Mouse (Mus musculus) kidney, adult 8-10 months (tissue): ENCODE results near the gene Socs5.
"Not testable (repeated sequence)": the region's sequence is repeated elsewhere in the genome, so short reads cannot be mapped to it uniquely, and the experiment has no call there.

Source experiments
- DNase-seq, 2 experiments: peaks; one replicate each; pipeline ENCODE4 v3.0.0; 2022

The Socs5 gene

GRCm38 (mm10) chr17:87107623-87108221 is at the start of gene Socs5:
Socs5 (plus strand) TSS chr17:87107679.
- DNase-seq: peak in 1 of 2 experiments; percentile 32

DNA sequence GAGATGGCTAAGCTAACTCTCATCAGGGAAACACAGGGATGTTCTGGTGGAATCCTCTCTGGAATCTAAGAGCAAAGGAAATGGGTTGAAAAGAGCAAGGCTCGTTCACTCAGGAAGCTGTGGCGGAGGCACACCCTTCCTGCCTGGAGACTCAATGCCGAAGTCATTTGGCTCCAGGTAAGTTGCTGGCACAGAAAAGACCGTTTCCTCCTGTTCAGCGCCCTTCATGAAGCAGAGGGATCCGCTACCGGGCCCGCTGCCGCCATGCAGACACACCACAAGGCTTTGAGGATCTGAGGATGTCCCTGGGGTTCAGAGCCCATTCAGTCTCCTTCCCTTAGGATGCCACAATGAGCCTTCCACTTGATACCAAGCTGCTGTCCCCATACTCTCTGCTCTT is 44.8 kb upstream of the Socs5 start:
- peak; percentile 30 to 50 for DNase-seq

DNA sequence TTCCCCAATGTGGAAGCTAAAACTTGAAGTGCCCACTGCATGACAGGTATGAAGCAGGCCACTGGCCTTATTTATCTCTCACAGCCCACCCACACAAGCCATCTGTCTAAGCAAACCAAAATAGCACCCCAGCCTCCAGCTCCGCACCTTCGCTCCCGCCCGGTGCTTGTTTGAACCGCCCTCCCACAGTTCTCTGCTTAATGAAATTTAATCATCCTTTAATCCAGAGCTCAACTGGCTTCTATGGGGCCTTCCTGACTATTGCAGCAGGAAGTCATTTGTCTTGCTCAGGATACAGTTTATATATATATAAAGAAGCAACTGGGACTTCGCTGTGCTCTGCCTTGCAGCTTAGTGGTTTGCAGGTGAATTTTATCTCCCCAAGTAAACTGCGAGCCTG is 44.0 kb upstream of the Socs5 start:
- DNase-seq: no peak

DNA sequence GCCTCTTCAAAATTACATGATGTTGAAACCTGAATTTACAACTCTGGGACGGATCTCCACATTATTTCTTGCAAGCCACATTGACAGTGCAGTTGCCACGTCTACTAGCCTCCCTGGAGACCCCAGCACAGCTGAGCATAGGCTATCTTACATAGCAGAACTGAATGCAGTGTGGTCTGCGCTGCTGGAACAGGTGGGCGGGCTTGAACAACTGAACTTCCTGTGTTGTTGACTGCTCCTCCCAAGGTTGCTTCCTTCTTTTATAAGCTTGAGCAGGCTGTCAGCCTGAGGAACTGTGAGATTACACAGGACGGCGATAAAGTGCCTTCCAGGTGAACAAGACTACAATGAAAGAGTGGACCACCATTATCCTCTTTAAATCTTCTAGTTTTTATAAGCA is 43.5 kb upstream of the Socs5 start:
- no peak for DNase-seq

GRCm38 (mm10) chr17:87068997-87069396 is 38.5 kb upstream of the Socs5 start:
- DNase-seq: no peak

DNA sequence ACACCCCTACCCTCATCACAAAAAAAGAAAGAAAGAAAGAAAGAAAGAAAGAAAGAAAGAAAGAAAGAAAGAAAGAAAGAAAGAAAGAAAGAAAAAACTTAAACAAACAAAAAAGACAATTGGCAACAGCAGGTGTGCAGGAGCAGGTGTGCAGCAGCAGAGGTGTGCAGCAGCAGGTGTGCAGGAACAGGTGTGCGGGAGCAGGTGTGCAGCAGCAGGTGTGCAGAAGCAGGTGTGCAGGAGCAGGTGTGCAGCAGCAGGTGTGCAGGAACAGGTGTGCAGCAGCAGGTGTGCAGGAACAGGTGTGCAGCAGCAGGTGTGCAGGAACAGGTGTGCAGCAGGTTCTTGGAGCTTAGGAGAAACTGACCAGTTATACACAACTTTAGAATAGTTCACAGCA is 35.3 kb upstream of the Socs5 start:
- not testable (repeated sequence) for DNase-seq

GRCm38 (mm10) chr17:87072766-87073440 is 34.6 kb upstream of the Socs5 start:
- no peak for DNase-seq

DNA sequence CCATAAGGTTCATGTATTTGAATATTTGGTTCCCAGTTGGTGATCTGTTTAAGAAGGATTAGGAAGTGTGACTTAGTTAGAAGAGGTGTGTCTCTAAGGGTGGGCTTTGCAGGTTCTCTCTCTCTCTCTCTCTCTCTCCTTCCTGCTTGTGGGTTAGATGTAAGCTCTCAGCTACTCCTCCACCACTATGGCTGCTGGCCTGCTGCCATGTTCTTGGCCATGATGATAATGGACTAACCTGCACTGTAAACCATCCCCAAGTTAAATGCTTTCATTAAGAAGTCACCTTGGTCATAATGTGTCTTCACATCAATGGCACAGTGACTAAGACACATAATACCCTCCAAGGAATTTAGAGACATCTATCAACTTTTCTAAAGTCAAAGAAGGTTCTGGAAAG is 34.0 kb upstream of the Socs5 start:
- DNase-seq: no peak

DNA sequence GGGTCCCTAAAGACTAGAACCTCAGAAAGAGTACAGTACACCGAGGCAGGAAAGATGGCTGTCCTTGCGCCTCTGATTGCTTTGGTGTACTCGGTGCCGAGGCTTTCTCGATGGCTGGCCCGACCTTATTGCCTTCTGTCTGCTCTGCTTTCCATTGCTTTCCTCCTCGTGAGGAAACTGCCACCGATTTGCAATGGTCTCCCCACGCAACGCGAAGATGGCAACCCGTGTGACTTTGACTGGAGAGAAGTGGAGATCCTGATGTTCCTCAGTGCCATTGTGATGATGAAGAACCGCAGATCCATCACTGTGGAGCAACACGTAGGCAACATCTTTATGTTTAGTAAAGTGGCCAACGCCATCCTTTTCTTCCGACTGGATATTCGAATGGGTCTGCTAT is 29.3 kb upstream of the Socs5 start:
- DNase-seq: not testable (repeated sequence)

- DNase-seq: no peak
Observed at GRCm38 (mm10) chr17:87080724-87081123, 26.8 kb upstream of the Socs5 start.

GRCm38 (mm10) chr17:87082547-87082946 is 24.9 kb upstream of the Socs5 start:
- no peak for DNase-seq

DNA sequence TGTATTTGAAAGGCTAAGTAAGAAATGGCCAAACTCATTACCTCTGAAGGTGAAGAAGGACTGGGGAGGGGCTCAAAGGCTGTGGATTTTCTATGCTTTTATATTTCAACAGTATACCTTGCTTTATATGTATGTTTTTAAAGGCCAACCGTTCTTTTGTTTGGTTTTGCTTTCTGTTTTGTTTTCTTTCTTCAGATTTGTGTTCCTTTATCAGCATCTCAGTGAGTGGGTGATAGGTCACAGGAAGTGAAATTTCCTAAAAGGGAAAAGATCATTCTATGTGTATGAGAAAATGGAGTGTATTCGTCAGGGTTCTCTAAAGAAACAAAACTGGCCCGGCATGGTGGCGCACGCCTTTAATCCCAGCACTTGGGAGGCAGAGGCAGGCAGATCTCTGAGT is 23.8 kb upstream of the Socs5 start:
- no peak for DNase-seq

- no peak for DNase-seq
Observed at GRCm38 (mm10) chr17:87085726-87086125, 21.8 kb upstream of the Socs5 start.

- no peak for DNase-seq
Observed at GRCm38 (mm10) chr17:87089296-87089695, 18.2 kb upstream of the Socs5 start.

DNA sequence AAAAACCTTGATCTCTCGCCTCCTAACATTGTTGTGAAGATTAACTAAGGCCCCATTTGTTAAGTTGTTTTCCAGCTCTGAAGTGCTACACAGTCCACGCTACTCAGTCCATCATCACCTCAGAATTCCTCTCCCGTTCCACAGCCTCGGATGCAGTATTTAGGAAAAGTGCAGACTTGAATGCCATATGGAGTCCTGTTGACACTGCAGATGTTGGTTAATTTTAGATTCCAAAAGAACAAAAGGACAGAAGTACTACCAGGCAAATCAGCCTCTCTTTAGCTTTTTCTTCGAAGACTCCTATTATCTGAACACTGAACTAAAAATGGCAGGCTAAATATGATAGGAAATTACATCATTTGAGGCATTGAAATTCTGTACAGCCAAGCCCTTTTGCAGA is 14.4 kb upstream of the Socs5 start:
- DNase-seq: no peak

- no peak for DNase-seq
Observed at GRCm38 (mm10) chr17:87096951-87097350, 10.5 kb upstream of the Socs5 start.

DNA sequence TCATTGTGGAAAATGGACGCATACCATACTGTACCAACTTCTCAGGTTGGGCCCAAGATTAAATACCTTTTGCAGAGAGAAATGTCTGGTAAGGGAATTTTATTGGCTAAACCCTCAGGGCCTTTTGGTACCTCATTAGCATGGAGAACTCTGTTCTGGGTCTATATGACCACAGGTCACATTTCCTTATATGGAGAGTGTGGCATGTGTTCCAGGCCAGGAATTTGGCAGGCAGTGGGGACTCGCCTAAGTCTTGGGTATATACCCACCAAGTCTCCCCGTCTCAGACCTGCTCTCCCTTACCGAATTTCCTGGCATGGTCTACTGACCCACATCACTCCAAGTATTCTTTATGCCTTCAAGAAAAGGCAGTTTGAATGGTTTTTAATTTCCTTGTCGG is 9.9 kb upstream of the Socs5 start:
- peak in 1 of 2 experiments; percentile 46 for DNase-seq

DNA sequence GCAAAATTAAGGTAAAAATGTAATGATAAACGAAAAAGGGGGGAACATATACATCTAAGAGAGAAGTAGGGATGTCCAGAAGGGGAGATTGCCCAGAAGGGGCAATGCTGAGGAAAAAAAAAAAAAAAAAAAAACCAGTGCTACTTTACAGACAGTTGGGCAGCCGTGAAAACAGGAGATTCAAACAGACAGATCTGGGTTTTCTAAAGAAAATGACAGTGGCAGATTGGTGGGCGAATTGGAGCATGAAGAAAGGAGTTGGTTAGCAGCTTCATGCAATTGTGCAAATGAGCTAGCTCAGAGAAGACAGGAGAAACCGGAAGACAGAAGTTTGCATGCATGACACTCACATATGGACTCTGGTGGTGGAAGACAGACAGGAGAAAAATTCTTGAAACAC is 6.5 kb upstream of the Socs5 start:
- no peak for DNase-seq

GRCm38 (mm10) chr17:87102636-87103035 is 4.8 kb upstream of the Socs5 start:
- DNase-seq: peak; percentile 61 to 63

DNA sequence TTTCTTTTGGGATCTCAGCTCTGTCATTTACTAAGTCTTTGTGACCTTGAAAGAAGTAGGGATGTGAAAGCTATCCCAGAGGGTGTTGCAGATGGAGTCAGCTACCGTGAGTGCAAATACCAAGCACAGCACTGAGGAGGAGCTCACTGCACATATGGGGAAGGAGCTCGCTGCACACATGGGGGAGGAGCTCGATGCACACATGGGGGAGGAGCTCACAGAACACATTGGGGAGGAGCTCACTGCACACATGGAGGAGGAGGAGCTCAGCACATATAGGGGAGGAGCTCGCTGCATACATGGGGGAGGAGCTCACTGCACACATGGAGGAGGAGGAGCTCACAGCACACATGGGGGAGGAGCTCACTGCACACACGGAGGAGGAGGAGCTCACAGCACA is 4.4 kb upstream of the Socs5 start:
- no peak for DNase-seq

- DNase-seq: no peak
Observed at GRCm38 (mm10) chr17:87104276-87104675, 3.2 kb upstream of the Socs5 start.

GRCm38 (mm10) chr17:87105941-87106340 is 1.5 kb upstream of the Socs5 start:
- DNase-seq: no peak

DNA sequence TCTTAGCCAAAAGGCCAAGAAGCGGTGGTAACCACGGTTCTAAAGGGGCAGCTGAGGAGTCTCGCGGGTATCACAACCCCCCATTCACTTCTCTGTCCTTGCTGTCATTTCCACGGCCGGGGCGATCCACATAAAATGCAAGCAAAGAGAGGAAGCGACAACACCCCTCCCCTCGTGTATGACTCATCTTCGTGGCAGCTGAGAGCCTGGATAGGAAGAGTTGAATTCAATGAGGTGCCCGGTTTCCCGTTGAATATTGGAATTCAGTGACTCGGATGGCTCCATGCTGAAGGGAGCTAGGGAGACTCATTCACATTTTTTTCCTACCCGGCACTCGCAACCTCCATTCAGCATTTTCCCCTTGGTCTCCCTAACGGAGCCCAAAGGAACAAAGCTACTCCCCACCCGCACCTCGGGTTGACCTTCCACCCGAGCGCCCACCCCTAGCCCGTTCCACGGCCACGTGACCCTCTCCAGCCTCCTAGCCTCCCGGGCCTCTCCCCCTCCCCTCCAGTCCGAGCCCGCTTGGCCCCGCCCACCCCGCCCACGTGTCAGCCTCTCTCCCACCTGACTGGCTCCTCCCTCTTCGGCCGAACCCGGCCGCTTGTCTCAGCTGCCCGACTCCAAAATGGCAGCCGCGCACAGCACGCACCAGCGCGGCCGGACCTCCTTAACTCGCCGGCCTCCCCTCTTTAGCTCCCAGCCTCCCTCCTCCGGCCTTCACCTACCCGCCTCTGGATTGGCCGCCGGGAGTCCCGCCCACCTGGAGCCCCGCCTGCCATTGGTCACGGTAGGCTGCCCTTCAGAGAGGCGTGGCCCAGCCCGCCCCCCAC is 572 bp upstream of the Socs5 start:
- DNase-seq: peak; percentile 97 to 98
